Mouse (Mus musculus) hindbrain, embryonic 10.5 days (tissue): ENCODE measurements at regions not wholly inside any gene's neighbourhood (a gene's known extent, or its start where the extent isn't known, plus 50 kb on each side); places are given as distances from the start of the nearest gene placed in this dataset.

Experiments used
- DNase-seq: peaks from one replicate; pipeline ENCODE4 v3.0.0-alpha.2; 2017; ENCODE audit warnings: low spot score
- H3K27ac ChIP-seq: fragments of 300-500 bp; sonication (generic); 2 replicates; pipeline ENCODE4 v1.5.1; 2016; ENCODE audit warnings: mild to moderate bottlenecking, moderate library complexity
- H3K27me3 ChIP-seq: fragments of 300-500 bp; sonication (generic); 2 replicates; pipeline ENCODE4 v1.6.1; 2016; ENCODE audit warnings: mild to moderate bottlenecking; ENCODE audit not compliant: poor library complexity, insufficient read depth, severe bottlenecking
- H3K36me3 ChIP-seq: fragments of 300-500 bp; sonication (generic); 2 replicates; pipeline ENCODE4 v1.6.1; 2016; ENCODE audit warnings: mild to moderate bottlenecking, moderate library complexity
- H3K4me1 ChIP-seq: fragments of 300-500 bp; sonication (generic); replicated peaks from 2 replicates; pipeline ENCODE4 v1.6.1; 2016; ENCODE audit warnings: mild to moderate bottlenecking
- H3K4me3 ChIP-seq: fragments of 300-500 bp; sonication (generic); 2 replicates; pipeline ENCODE4 v1.5.1; 2016; ENCODE audit warnings: mild to moderate bottlenecking, moderate library complexity
- H3K9me3 ChIP-seq: fragments of 300-500 bp; sonication (generic); 2 replicates; pipeline ENCODE4 v1.6.1; 2016; ENCODE audit warnings: mild to moderate bottlenecking, moderate library complexity
- WGBS: fragments of 180-500 bp; shearing (Covaris S2); methylation state at CpG from one replicate; pipeline ENCODE4 v1.1.7; 2016; 5-methylcytosine and 5-hydroxymethylcytosine counted together

GRCm38 (mm10) chr17:78108793-78109192 lies 91.3 kb upstream of the Crim1 start:
- WGBS: 96% methylated on average over 6 of the region's 6 CpGs

GRCm38 (mm10) chr17:78109364-78110222 lies 90.5 kb upstream of the Crim1 start:
- Histone ChIP-seq H3K27me3 (no peaks in the 10 kb centered on the region), H3K4me3 (no peak overlapping the region), H3K4me1 (peaks cover 10% of the 10 kb centered on the region), H3K9me3 (no peaks in the 10 kb centered on the region), H3K27ac (no peak overlapping the region), H3K36me3 (no peaks in the 10 kb centered on the region)
- WGBS: 85% methylated on average over 7 of the region's 7 CpGs
- no peak for DNase-seq

More at GRCm38 (mm10) chr17:78108793-78109192, 91.3 kb upstream of the Crim1 start:
- Histone ChIP-seq H3K36me3 (no peaks in the 10 kb centered on the region), H3K27ac (no peak overlapping the region), H3K4me1 (peaks cover 10% of the 10 kb centered on the region), H3K9me3 (no peaks in the 10 kb centered on the region), H3K27me3 (no peaks in the 10 kb centered on the region), H3K4me3 (no peak overlapping the region)
- DNase-seq: no peak

- H3K4me1 ChIP-seq: no peaks in the 10 kb centered on the region
- H3K4me3 ChIP-seq: no peak overlapping the region
- H3K9me3 ChIP-seq: no peaks in the 10 kb centered on the region
- no peak overlapping the region for H3K27ac ChIP-seq
- H3K27me3 ChIP-seq: no peaks in the 10 kb centered on the region
- H3K36me3 ChIP-seq: no peaks in the 10 kb centered on the region
- 93% methylated on average over 1 of the region's 1 CpGs for WGBS
- no peak for DNase-seq
Observed at GRCm38 (mm10) chr17:78132116-78132515, 67.9 kb upstream of the Crim1 start.

- WGBS: 48% methylated on average over 1 of the region's 1 CpGs
- no peaks in the 10 kb centered on the region for H3K27me3 ChIP-seq
- no peak overlapping the region for H3K27ac ChIP-seq
- H3K9me3 ChIP-seq: no peaks in the 10 kb centered on the region
- no peak for DNase-seq
- H3K4me1 ChIP-seq: peaks cover 3% of the 10 kb centered on the region; the same call in 1 of the 2 replicates
- no peaks in the 10 kb centered on the region for H3K36me3 ChIP-seq
- H3K4me3 ChIP-seq: no peak overlapping the region
Observed at GRCm38 (mm10) chr17:78137986-78138385, 62.1 kb upstream of the Crim1 start.

- H3K9me3 ChIP-seq: no peaks in the 10 kb centered on the region
- H3K36me3 ChIP-seq: no peaks in the 10 kb centered on the region
- no peak overlapping the region for H3K4me3 ChIP-seq
- H3K27me3 ChIP-seq: no peaks in the 10 kb centered on the region
- H3K27ac ChIP-seq: no peak overlapping the region
- 91% methylated on average over 7 of the region's 7 CpGs for whole genome bisulfite sequencing
- no peak for DNase-seq
- peaks cover 3% of the 10 kb centered on the region; the same call in 1 of the 2 replicates for H3K4me1 ChIP-seq
Observed at GRCm38 (mm10) chr17:78140660-78141059, 59.4 kb upstream of the Crim1 start.

GRCm38 (mm10) chr17:78141136-78141535 lies 58.9 kb upstream of the Crim1 start:
- 85% methylated on average over 3 of the region's 3 CpGs for WGBS
- no peak overlapping the region for H3K27ac ChIP-seq
- no peaks in the 10 kb centered on the region for H3K36me3 ChIP-seq
- H3K27me3 ChIP-seq: no peaks in the 10 kb centered on the region
- H3K4me3 ChIP-seq: no peak overlapping the region
- no peak for DNase-seq
- peaks cover 3% of the 10 kb centered on the region; the same call in 1 of the 2 replicates for H3K4me1 ChIP-seq
- H3K9me3 ChIP-seq: no peaks in the 10 kb centered on the region

- H3K27ac ChIP-seq: no peak overlapping the region
- H3K9me3 ChIP-seq: no peaks in the 10 kb centered on the region
- H3K36me3 ChIP-seq: no peaks in the 10 kb centered on the region
- 83% methylated on average over 7 of the region's 7 CpGs for WGBS
- DNase-seq: no peak
- H3K4me1 ChIP-seq: peaks cover 3% of the 10 kb centered on the region; the same call in 1 of the 2 replicates
- H3K27me3 ChIP-seq: no peaks in the 10 kb centered on the region
- H3K4me3 ChIP-seq: no peak overlapping the region
Observed at GRCm38 (mm10) chr17:78142431-78142830, 57.6 kb upstream of the Crim1 start.

GRCm38 (mm10) chr17:78145335-78145734 lies 54.7 kb upstream of the Crim1 start:
- DNase-seq: no peak
- Histone ChIP-seq H3K9me3 (no peaks in the 10 kb centered on the region), H3K4me1 (no peaks in the 10 kb centered on the region), H3K27me3 (no peaks in the 10 kb centered on the region), H3K36me3 (no peaks in the 10 kb centered on the region), H3K27ac (no peak overlapping the region), H3K4me3 (no peak overlapping the region)
- WGBS: 65% methylated on average over 4 of the region's 4 CpGs
